Comparison of ENCODE assay signal across 30 mouse cellular contexts in the genomic region with DNA sequence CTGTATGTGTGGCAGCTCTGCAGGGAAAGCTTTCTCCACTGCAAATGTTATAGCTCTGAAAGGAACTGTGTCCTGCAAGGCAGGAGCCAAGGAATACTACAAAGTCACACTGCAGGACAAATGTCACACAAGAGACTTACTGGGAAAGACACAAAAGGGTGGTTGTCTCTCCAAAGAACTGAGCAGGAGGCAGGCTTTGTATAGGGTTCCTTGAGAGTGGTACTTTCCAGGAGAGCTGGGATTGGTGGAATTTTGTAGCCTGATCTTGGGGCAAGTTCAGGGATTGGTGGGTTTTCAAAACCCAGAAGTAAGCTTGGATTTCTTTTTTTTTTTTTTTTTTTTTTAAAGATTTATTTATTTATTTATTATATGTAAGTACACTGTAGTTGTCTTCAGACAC. TPM values are rescaled to one million over a fixed set of nuclear protein-coding genes. Genes with fewer than 3 reads are reported as not detected.
A peak's percentile ranks its signal among the peaks of the same experiment; 100 is the strongest.
DNase-seq lines count a peak whose midpoint lies in the region; ATAC-seq and TF ChIP-seq lines count a peak whose summit lies in the region.
"Had no signal": no experiment of that assay in that cellular context is flagged by ENCODE, and none has a peak within 500 bp of the region (broad histone marks: within the 10 kb centered on the region; RNA-seq: fewer than 3 reads in every experiment).

No protein-coding gene starts in this region.

- H3K27me3 ChIP-seq in kidney, postnatal 0 days (ENCODE audit: insufficient read depth, low read length) = no peaks in the 10 kb centered on the region
- H3K27me3 ChIP-seq in stomach, postnatal 0 days (ENCODE audit: control insufficient read depth, insufficient read depth, low read length) = no peaks in the 10 kb centered on the region
- H3K27me3 ChIP-seq: CH12.LX; embryonic facial prominence, embryonic 12.5 days; embryonic facial prominence, embryonic 15.5 days; heart, embryonic 12.5 days; heart, embryonic 15.5 days had no signal

- H3K4me3 ChIP-seq in kidney, postnatal 0 days (replicated peaks; ENCODE audit: low read depth, low read length) = no peak overlapping the region
- H3K4me3 ChIP-seq in stomach, postnatal 0 days (ENCODE audit: low read depth, low read length) = no peak overlapping the region
- H3K4me3 ChIP-seq: embryonic facial prominence, embryonic 12.5 days; embryonic facial prominence, embryonic 15.5 days; heart, embryonic 12.5 days; heart, embryonic 15.5 days; hindbrain, embryonic 10.5 days had no signal

- no peak for TF ChIP-seq EP300 in stomach, postnatal 0 days (optimal IDR thresholded peaks at IDR 0.05)

- no peak overlapping the region for H3K27ac ChIP-seq in kidney, postnatal 0 days
- peak overlapping the region; percentile 61 for H3K27ac ChIP-seq in stomach, postnatal 0 days (replicated peaks)
- H3K27ac ChIP-seq: embryonic facial prominence, embryonic 12.5 days; embryonic facial prominence, embryonic 15.5 days; heart, embryonic 15.5 days; hindbrain, embryonic 10.5 days; hindbrain, embryonic 14.5 days had no signal

- ATAC-seq in kidney, postnatal 0 days (replicated peaks; ENCODE audit: low FRiP score, low read depth) = no peak
- no peak for ATAC-seq in stomach, postnatal 0 days (ENCODE audit: low FRiP score, low TSS enrichment)
- ATAC-seq: activated CD4-positive, CD25-positive, alpha-beta regulatory T cell, adult 4 months; forebrain, embryonic 14.5 days; forebrain, postnatal 0 days; intestine, postnatal 0 days; Patski had no signal

- DNase-seq in kidney, postnatal 0 days (ENCODE audit: low spot score) = no peak
- no peak for DNase-seq in kidney, postnatal 4 days
- peak; percentile 48 for DNase-seq in R1 (ENCODE audit: low read depth, low spot score)
- DNase-seq in stomach, postnatal 0 days (ENCODE audit: low spot score) = no peak
- no peak for DNase-seq in embryo, embryonic 10.5 days (ENCODE audit: low spot score)
- no peak for DNase-seq in adrenal gland, postnatal 25 days
- DNase-seq: adrenal gland, adult 8-10 months; adrenal gland, postnatal 36 days; B cell, adult 2 months; cerebellum, adult 18-20 months; cerebellum, adult 9-10 months; cerebellum, postnatal 14 days; forebrain, postnatal 0 days; gastrocnemius, postnatal 25 days; heart, adult 18-20 months; heart, postnatal 10 days; heart, postnatal 36 days had no signal

- H3K4me2 ChIP-seq in kidney, postnatal 0 days (ENCODE audit: low read length) = 0 out of 2 replicates have a peak overlapping the region, but pooled peaks have one; percentile 10
- no peak overlapping the region for H3K4me2 ChIP-seq in stomach, postnatal 0 days (replicated peaks; ENCODE audit: low read depth)
- H3K4me2 ChIP-seq: embryonic facial prominence, embryonic 12.5 days; embryonic facial prominence, embryonic 15.5 days; heart, embryonic 12.5 days; heart, embryonic 15.5 days; hindbrain, embryonic 14.5 days had no signal

- no peaks in the 10 kb centered on the region for H3K9me3 ChIP-seq in kidney, postnatal 0 days (replicated peaks; ENCODE audit: low read length)
- no peaks in the 10 kb centered on the region for H3K9me3 ChIP-seq in stomach, postnatal 0 days (ENCODE audit: control insufficient read depth, low read length)
- H3K9me3 ChIP-seq: heart, embryonic 15.5 days had no signal

- no peak for TF ChIP-seq CTCF in kidney, postnatal 0 days (IDR thresholded peaks at IDR 0.05; ENCODE audit: low read depth)
- no peak for TF ChIP-seq CTCF in stomach, postnatal 0 days (IDR thresholded peaks at IDR 0.05; ENCODE audit: low read depth)

- no peaks in the 10 kb centered on the region for H3K36me3 ChIP-seq in kidney, postnatal 0 days (ENCODE audit: insufficient read depth, low read length)
- no peaks in the 10 kb centered on the region for H3K36me3 ChIP-seq in stomach, postnatal 0 days (ENCODE audit: control insufficient read depth, insufficient read depth, low read length)
- H3K36me3 ChIP-seq: embryonic facial prominence, embryonic 12.5 days; embryonic facial prominence, embryonic 15.5 days; G1E; heart, embryonic 12.5 days; heart, embryonic 15.5 days; hindbrain, embryonic 10.5 days had no signal

- no peak overlapping the region for H3K9ac ChIP-seq in kidney, postnatal 0 days (ENCODE audit: low read depth, low read length)
- no peak overlapping the region for H3K9ac ChIP-seq in stomach, postnatal 0 days (ENCODE audit: low read length)
- H3K9ac ChIP-seq: embryonic facial prominence, embryonic 12.5 days; embryonic facial prominence, embryonic 15.5 days; forebrain, postnatal 0 days; heart, embryonic 12.5 days; heart, embryonic 15.5 days; hindbrain, embryonic 14.5 days had no signal

- H3K4me1 ChIP-seq in kidney, postnatal 0 days (replicated peaks; ENCODE audit: insufficient read depth, low read length) = no peaks in the 10 kb centered on the region
- H3K4me1 ChIP-seq in stomach, postnatal 0 days (replicated peaks; ENCODE audit: control insufficient read depth, insufficient read depth) = peaks cover 2% of the 10 kb centered on the region; the same call in 1 of the 2 replicates
- H3K4me1 ChIP-seq: embryonic facial prominence, embryonic 12.5 days; embryonic facial prominence, embryonic 15.5 days; heart, embryonic 12.5 days; heart, embryonic 15.5 days; hindbrain, embryonic 10.5 days had no signal

RNA-seq across cellular contexts. Expression of gene Ddx6, which starts 15.6 kb away (rescaled TPM):
- polyA plus RNA-seq in kidney, postnatal 0 days (2015; fragmentation: Nextera tagmentation; extraction: Ambion mirVana) = 13.8 and 14.9 TPM in 2 replicates
- polyA plus RNA-seq in stomach, postnatal 0 days (2015; fragmentation: Nextera tagmentation; extraction: Ambion mirVana) = 7.9 and 10.4 TPM in 2 replicates
- total RNA-seq in adrenal gland, postnatal 25 days (2021) = 126 and 145 TPM in 2 replicates

RNA-seq across cellular contexts. Expression of gene Cxcr5, which starts 27.4 kb away (rescaled TPM):
- polyA plus RNA-seq in kidney, postnatal 0 days (2015; fragmentation: Nextera tagmentation; extraction: Ambion mirVana) = 0.05 TPM in 1 of 2 replicates, not detected in the other
- 0.13 and 0.21 TPM in 2 replicates for polyA plus RNA-seq in stomach, postnatal 0 days (2015; fragmentation: Nextera tagmentation; extraction: Ambion mirVana)
- total RNA-seq in adrenal gland, postnatal 25 days (2021) = 0.18 TPM in 1 of 2 replicates, not detected in the other
- total RNA-seq: adrenal gland, postnatal 36 days; forebrain, postnatal 0 days; gastrocnemius, adult 8-10 months; gastrocnemius, postnatal 25 days had no signal
- polyA plus RNA-seq: forebrain, embryonic 14.5 days; forebrain, postnatal 0 days; G1E; heart, embryonic 12.5 days; hindbrain, embryonic 10.5 days; hindbrain, embryonic 14.5 days; Patski had no signal
